Mouse (Mus musculus): Measurements from ENCODE around the gene Slc15a1. TPM values are rescaled to one million over a fixed set of nuclear protein-coding genes. Genes with fewer than 3 reads are reported as not detected.

The Slc15a1 gene
- polyA plus RNA-seq, 2 experiments = not detected

DNA sequence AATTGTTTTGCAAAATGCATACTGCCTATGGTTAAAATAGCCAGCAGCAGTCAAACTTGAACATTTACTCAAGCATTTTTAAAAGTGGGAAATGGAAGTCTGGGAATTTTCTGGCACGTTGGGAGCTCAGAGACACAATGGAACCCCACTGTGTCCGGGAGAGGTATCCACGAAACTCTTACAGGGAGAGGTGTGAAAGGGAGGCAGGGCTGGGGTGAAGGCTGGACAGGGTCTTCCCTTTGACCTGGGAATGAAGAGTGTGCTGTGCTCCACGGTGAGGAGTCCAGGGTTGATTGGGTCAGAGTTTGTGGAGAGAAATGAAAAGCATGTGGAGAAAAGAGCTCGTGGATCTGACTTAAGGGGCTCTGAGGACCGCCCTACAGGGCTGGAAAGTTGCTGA is 47.5 kb downstream of the Slc15a1 start:
- TF ChIP-seq CTCF (IDR thresholded peaks at IDR 0.05; ENCODE audit: low read depth) (no peak), EP300 (IDR thresholded peaks at IDR 0.05; ENCODE audit: low read depth) (no peak)
- 61% methylated on average over 6 of the region's 6 CpGs for WGBS (ENCODE audit: insufficient replicate concordance)
- DNase-seq (ENCODE audit: low read depth in 3 of 3, low spot score in 3 of 3) = no peak
- Histone ChIP-seq H3K4me2 (ENCODE audit: low read depth) (no peak overlapping the region), H3K27me3 (ENCODE audit: control insufficient read depth, insufficient read depth, low read length) (no peaks in the 10 kb centered on the region), H3K4me3 (ENCODE audit: insufficient read depth in 1 of 2, low read depth in 2 of 2, low read length in 2 of 2) (no peak overlapping the region), H3K36me3 (replicated peaks; ENCODE audit: control insufficient read depth, insufficient read depth, low read depth) (no peaks in the 10 kb centered on the region), H3K9ac (replicated peaks) (no peak overlapping the region), H3K4me1 (replicated peaks; ENCODE audit: control insufficient read depth in 2 of 2, insufficient read depth in 2 of 2, low read length in 1 of 2) (peaks cover 0 to 4% of the 10 kb centered on the region in 2 experiments; a peak in 1 of 4 replicates), H3K9me3 (ENCODE audit: control insufficient read depth, low read length) (no peaks in the 10 kb centered on the region), H3K27ac (no peak overlapping the region)
- ATAC-seq (ENCODE audit: insufficient read depth) = no peak

DNA sequence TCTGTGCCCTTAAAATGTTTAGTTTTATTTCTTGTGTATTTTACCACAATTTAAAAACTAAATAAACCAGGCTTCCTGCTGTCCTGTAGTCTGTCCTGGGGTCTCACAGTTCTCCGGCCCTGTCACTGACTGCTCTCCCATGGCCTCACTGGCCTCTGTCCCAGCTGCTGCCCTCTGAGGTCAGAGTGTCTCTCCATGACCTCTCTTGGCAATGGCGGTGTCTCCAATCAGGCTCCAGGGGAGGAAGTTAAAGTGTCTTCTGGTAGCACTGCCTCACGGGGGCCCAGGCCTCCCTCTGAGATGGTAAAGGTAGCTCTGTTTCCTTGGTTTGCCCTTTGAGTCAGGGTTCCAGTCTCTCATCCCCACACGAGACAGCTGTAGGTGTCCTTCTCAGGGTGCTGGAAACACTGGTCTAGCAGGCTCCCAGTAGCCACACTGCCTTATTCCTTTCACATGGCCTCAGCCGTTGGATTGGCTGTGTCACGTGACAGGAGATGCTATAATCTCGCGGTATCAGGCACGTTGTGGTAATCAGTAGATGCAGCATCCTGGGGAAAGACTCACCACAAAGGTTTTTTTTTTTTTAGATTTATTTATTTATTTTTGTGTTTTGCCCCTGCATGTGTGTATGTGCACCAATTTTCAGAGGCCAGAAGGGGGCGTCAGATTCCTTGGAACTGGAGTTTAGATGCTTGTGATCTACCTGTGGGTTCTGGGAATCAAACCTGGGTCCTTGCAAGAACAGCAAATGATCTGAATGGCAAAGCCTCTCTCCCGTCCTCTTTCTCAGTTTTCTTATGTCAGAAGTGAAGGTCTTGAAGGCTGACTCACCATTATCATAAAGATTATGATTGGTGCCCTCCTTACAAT is 48.4 kb downstream of the Slc15a1 start:
- 44% methylated on average over 11 of the region's 11 CpGs for WGBS (ENCODE audit: insufficient replicate concordance)
- Histone ChIP-seq H3K27ac (no peak overlapping the region), H3K9ac (replicated peaks) (no peak overlapping the region), H3K4me3 (ENCODE audit: insufficient read depth in 1 of 2, low read depth in 2 of 2, low read length in 2 of 2) (no peak overlapping the region), H3K27me3 (ENCODE audit: control insufficient read depth, insufficient read depth, low read length) (no peaks in the 10 kb centered on the region), H3K36me3 (replicated peaks; ENCODE audit: control insufficient read depth, insufficient read depth, low read depth) (no peaks in the 10 kb centered on the region), H3K9me3 (ENCODE audit: control insufficient read depth, low read length) (no peaks in the 10 kb centered on the region), H3K4me1 (replicated peaks; ENCODE audit: control insufficient read depth in 2 of 2, insufficient read depth in 2 of 2, low read length in 1 of 2) (peaks cover 0 to 4% of the 10 kb centered on the region in 2 experiments; a peak in 1 of 4 replicates), H3K4me2 (ENCODE audit: low read depth) (no peak overlapping the region)
- DNase-seq (ENCODE audit: low read depth in 3 of 3, low spot score in 3 of 3) (no peak), ATAC-seq (ENCODE audit: insufficient read depth) (0 out of 2 replicates have a peak, but pooled peaks have one; percentile 42)
- TF ChIP-seq EP300 (IDR thresholded peaks at IDR 0.05; ENCODE audit: low read depth) = no peak

- 58% methylated on average over 15 of the region's 15 CpGs for WGBS (ENCODE audit: insufficient replicate concordance)
- Histone ChIP-seq H3K27ac (no peak overlapping the region), H3K4me1 (replicated peaks; ENCODE audit: control insufficient read depth in 2 of 2, insufficient read depth in 2 of 2, low read length in 1 of 2) (peaks cover under 1 to 4% of the 10 kb centered on the region in 2 experiments; a peak in 2 of 4 replicates), H3K36me3 (replicated peaks; ENCODE audit: control insufficient read depth, insufficient read depth, low read depth) (no peaks in the 10 kb centered on the region), H3K4me2 (ENCODE audit: low read depth) (no peak overlapping the region), H3K27me3 (ENCODE audit: control insufficient read depth, insufficient read depth, low read length) (no peaks in the 10 kb centered on the region), H3K9me3 (ENCODE audit: control insufficient read depth, low read length) (no peaks in the 10 kb centered on the region), H3K4me3 (ENCODE audit: insufficient read depth in 1 of 2, low read depth in 2 of 2, low read length in 2 of 2) (no peak overlapping the region), H3K9ac (replicated peaks) (no peak overlapping the region)
- TF ChIP-seq CTCF (IDR thresholded peaks at IDR 0.05; ENCODE audit: low read depth) (no peak), EP300 (IDR thresholded peaks at IDR 0.05; ENCODE audit: low read depth) (no peak)
- no peak for DNase-seq (ENCODE audit: low read depth in 3 of 3, low spot score in 3 of 3)
- no peak for ATAC-seq (ENCODE audit: insufficient read depth)
Measured at GRCm38 (mm10) chr14:121455976-121456375, 49.1 kb downstream of the Slc15a1 start.

DNA sequence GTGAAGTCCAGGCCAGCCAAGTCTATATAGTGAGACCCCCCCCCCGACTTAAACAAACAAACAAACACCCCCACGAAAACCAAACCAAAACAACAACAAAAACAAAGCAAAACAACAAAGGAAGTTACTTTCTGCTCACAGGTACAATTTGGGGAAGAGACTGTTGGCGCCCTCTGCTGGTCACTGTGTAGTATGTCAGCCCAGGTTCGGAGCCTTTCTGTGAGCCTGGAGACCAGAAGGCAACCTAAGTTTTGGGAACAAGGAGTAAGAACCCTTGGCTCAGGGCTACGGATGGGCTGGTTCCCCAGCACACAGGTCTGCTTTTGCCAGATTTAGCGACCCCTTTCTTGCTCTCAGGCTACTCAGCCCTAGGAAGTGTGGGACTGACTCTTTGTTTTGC is 49.5 kb downstream of the Slc15a1 start:
- Histone ChIP-seq H3K9me3 (ENCODE audit: control insufficient read depth, low read length) (no peaks in the 10 kb centered on the region), H3K4me3 (ENCODE audit: insufficient read depth in 1 of 2, low read depth in 2 of 2, low read length in 2 of 2) (no peak overlapping the region), H3K27ac (no peak overlapping the region), H3K36me3 (replicated peaks; ENCODE audit: control insufficient read depth, insufficient read depth, low read depth) (no peaks in the 10 kb centered on the region), H3K27me3 (ENCODE audit: control insufficient read depth, insufficient read depth, low read length) (no peaks in the 10 kb centered on the region), H3K4me1 (replicated peaks; ENCODE audit: control insufficient read depth in 2 of 2, insufficient read depth in 2 of 2, low read length in 1 of 2) (peaks cover 5 to 7% of the 10 kb centered on the region in 2 experiments; a peak in 3 of 4 replicates), H3K9ac (replicated peaks) (no peak overlapping the region), H3K4me2 (ENCODE audit: low read depth) (no peak overlapping the region)
- ATAC-seq (ENCODE audit: insufficient read depth) (no peak), DNase-seq (ENCODE audit: low read depth in 3 of 3, low spot score in 3 of 3) (peak; percentile 44 to 49 (median 48))
- 4% methylated on average over 6 of the region's 6 CpGs for WGBS (ENCODE audit: insufficient replicate concordance)
- TF ChIP-seq EP300 (IDR thresholded peaks at IDR 0.05; ENCODE audit: low read depth) = no peak
- TF ChIP-seq CTCF (IDR thresholded peaks at IDR 0.05; ENCODE audit: low read depth) = peak; percentile 95

GRCm38 (mm10) chr14:121453130-121453529 is 51.9 kb downstream of the Slc15a1 start:
- Histone ChIP-seq H3K4me3 (ENCODE audit: insufficient read depth in 1 of 2, low read depth in 2 of 2, low read length in 2 of 2) (no peak overlapping the region), H3K27ac (no peak overlapping the region), H3K9ac (replicated peaks) (no peak overlapping the region), H3K9me3 (ENCODE audit: control insufficient read depth, low read length) (no peaks in the 10 kb centered on the region), H3K4me1 (replicated peaks; ENCODE audit: control insufficient read depth in 2 of 2, insufficient read depth in 2 of 2, low read length in 1 of 2) (peaks cover 11 to 14% of the 10 kb centered on the region in 2 experiments), H3K36me3 (replicated peaks; ENCODE audit: control insufficient read depth, insufficient read depth, low read depth) (no peaks in the 10 kb centered on the region), H3K27me3 (ENCODE audit: control insufficient read depth, insufficient read depth, low read length) (no peaks in the 10 kb centered on the region), H3K4me2 (ENCODE audit: low read depth) (no peak overlapping the region)
- TF ChIP-seq CTCF (IDR thresholded peaks at IDR 0.05; ENCODE audit: low read depth) = no peak
- TF ChIP-seq EP300 (IDR thresholded peaks at IDR 0.05; ENCODE audit: low read depth) = no peak
- DNase-seq (ENCODE audit: low read depth in 3 of 3, low spot score in 3 of 3) = no peak
- ATAC-seq (ENCODE audit: insufficient read depth) = no peak
- WGBS (ENCODE audit: insufficient replicate concordance) = 35% methylated on average over 3 of the region's 3 CpGs
